Mouse (Mus musculus) MEL (cell line): ENCODE data around the gene Extl1.

Experiments
- CTCF ChIP-seq, 3 experiments: IDR thresholded peaks in 2 of 3; conservative IDR thresholded peaks in 1 of 3; 2 replicates each; pipeline ENCODE4 v1.5.1; 2011 to 2012; ENCODE audit warnings: low read length in 3 of 3, low read depth in 2 of 3, mild to moderate bottlenecking in 2 of 3, improper control_type of control experiment in 1 of 3, inconsistent platforms in 1 of 3, mixed read lengths in 1 of 3, moderate library complexity in 1 of 3; ENCODE audit not compliant: control insufficient read depth in 1 of 3, insufficient read depth in 1 of 3, poor library complexity in 1 of 3, severe bottlenecking in 1 of 3
- ELF1 ChIP-seq: IDR thresholded peaks from 2 replicates; pipeline ENCODE4 v1.6.1; 2014; ENCODE audit warnings: low read depth, mild to moderate bottlenecking, inconsistent platforms, low read length, improper control_type of control experiment, moderate library complexity
- EP300 ChIP-seq, 2 experiments: IDR thresholded peaks; 2 replicates each; pipeline ENCODE4 v1.6.1; 2011; ENCODE audit warnings: improper control_type of control experiment in 2 of 2, low read length in 2 of 2, low read depth in 1 of 2, mild to moderate bottlenecking in 1 of 2
- MYC ChIP-seq: IDR thresholded peaks from 2 replicates; pipeline ENCODE4 v1.6.1; 2011; ENCODE audit warnings: low read depth, mild to moderate bottlenecking, low read length, improper control_type of control experiment, moderate library complexity
- POLR2A ChIP-seq, 2 experiments: IDR thresholded peaks; 2 replicates each; pipeline ENCODE4 v1.6.1; 2011 to 2012; ENCODE audit warnings: low read length in 2 of 2, mild to moderate bottlenecking in 2 of 2, control low read depth in 1 of 2, improper control_type of control experiment in 1 of 2, low read depth in 1 of 2, moderate library complexity in 1 of 2; ENCODE audit not compliant: control insufficient read depth in 1 of 2, insufficient read depth in 1 of 2, poor library complexity in 1 of 2
- TAL1 ChIP-seq: IDR thresholded peaks from 2 replicates; pipeline ENCODE4 v1.6.1; 2012; ENCODE audit warnings: mild to moderate bottlenecking, inconsistent platforms, low read length, moderate library complexity, mixed read lengths
- TCF12 ChIP-seq: IDR thresholded peaks from 2 replicates; pipeline ENCODE4 v1.6.1; 2014; ENCODE audit warnings: low read depth, mild to moderate bottlenecking, inconsistent platforms, low read length, improper control_type of control experiment, moderate library complexity

DNA sequence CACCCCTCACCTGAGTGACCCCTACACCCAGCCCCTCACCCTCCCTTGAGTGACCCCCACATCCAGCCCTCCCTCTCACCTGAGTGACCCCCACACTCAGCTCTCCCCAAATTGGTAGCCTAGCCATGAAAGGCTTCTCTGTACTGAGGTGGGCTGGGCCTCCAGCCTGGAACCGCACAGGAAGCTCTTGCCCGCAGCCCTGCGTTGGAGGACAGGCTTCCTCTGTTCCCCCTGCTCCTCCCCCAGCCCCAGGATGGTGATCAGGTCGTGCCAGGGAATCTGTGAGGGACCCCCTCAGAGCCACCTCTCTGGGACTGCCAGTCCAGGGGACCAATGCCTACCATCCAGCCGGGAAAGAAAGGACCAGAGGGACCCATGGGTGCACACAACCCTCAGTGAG lies 18.4 kb downstream of the Extl1 start:
- TF ChIP-seq CTCF (IDR thresholded peaks at IDR 0.05 in 2 of 3, conservative IDR thresholded peaks at IDR 0.05 in 1 of 3; ENCODE audit: control insufficient read depth in 1 of 3, insufficient read depth in 1 of 3, low read depth in 2 of 3, low read length in 3 of 3, poor library complexity in 1 of 3, severe bottlenecking in 1 of 3) (no peak), MYC (no peak), EP300 (IDR thresholded peaks at IDR 0.05; ENCODE audit: low read depth in 1 of 2, low read length in 2 of 2) (no peak), TAL1 (no peak), POLR2A (IDR thresholded peaks at IDR 0.05; ENCODE audit: control insufficient read depth in 1 of 2, insufficient read depth in 1 of 2, low read depth in 1 of 2, low read length in 2 of 2, poor library complexity in 1 of 2) (no peak), ELF1 (no peak), TCF12 (no peak)
